In genomic region chr16:29774949-29775348, GRCm38 (mm10) we compare ENCODE assay signal across 15 mouse cellular contexts.
A peak's percentile ranks its signal among the peaks of the same experiment; 100 is the strongest.
DNase-seq lines count a peak whose midpoint lies in the region; ATAC-seq and TF ChIP-seq lines count a peak whose summit lies in the region.
"Had no signal": no experiment of that assay in that cellular context is flagged by ENCODE, and none has a peak within 500 bp of the region (broad histone marks: within the 10 kb centered on the region; RNA-seq: fewer than 3 reads in every experiment).

No protein-coding gene starts in this region.

- peaks cover 13% of the 10 kb centered on the region for H3K27me3 ChIP-seq in heart, embryonic 12.5 days (replicated peaks)
- H3K27me3 ChIP-seq in lung, embryonic 15.5 days, result no peaks in the 10 kb centered on the region
- H3K27me3 ChIP-seq in embryonic facial prominence, embryonic 10.5 days (replicated peaks; ENCODE audit: low read depth, poor library complexity, severe bottlenecking), result peaks cover 5% of the 10 kb centered on the region; the same call in 1 of the 2 replicates
- H3K27me3 ChIP-seq in stomach, embryonic 15.5 days (replicated peaks), result no peaks in the 10 kb centered on the region
- no peaks in the 10 kb centered on the region for H3K27me3 ChIP-seq in thymus, adult 2 months (ENCODE audit: control insufficient read depth, insufficient read depth, low read length)

- H3K4me2 ChIP-seq in heart, embryonic 12.5 days, result no peak overlapping the region
- no peak overlapping the region for H3K4me2 ChIP-seq in lung, embryonic 15.5 days
- no peak overlapping the region for H3K4me2 ChIP-seq in stomach, embryonic 15.5 days
- H3K4me2 ChIP-seq: heart, embryonic 15.5 days; liver, embryonic 12.5 days had no signal

- DNase-seq in heart, postnatal 10 days, result no peak
- DNase-seq in lung, adult 2 months, result no peak
- peak; percentile 52 for DNase-seq in embryonic facial prominence, embryonic 10.5 days (ENCODE audit: low spot score)
- no peak for DNase-seq in thymus, adult 2 months
- DNase-seq in left cerebral cortex, postnatal 4 days, result no peak
- DNase-seq: adrenal gland, postnatal 14 days; right cerebral cortex, postnatal 25 days; thymus, postnatal 4 days had no signal

- peak overlapping the region; percentile 47; the same call in 1 of the 2 replicates for H3K27ac ChIP-seq in heart, embryonic 12.5 days (ENCODE audit: poor library complexity, severe bottlenecking)
- H3K27ac ChIP-seq in lung, embryonic 15.5 days, result peak overlapping the region; percentile 59; the same call in 1 of the 2 replicates
- peak overlapping the region; percentile 65 for H3K27ac ChIP-seq in embryonic facial prominence, embryonic 10.5 days (replicated peaks)
- peak overlapping the region; percentile 68 for H3K27ac ChIP-seq in stomach, embryonic 15.5 days
- H3K27ac ChIP-seq in thymus, adult 2 months (ENCODE audit: control insufficient read depth, insufficient read depth, low read length), result no peak overlapping the region
- H3K27ac ChIP-seq: heart, embryonic 15.5 days; left cerebral cortex, adult 2 months; liver, embryonic 12.5 days had no signal

- ATAC-seq in heart, embryonic 12.5 days (ENCODE audit: insufficient number of reproducible peaks, low FRiP score), result no peak
- ATAC-seq in lung, embryonic 15.5 days (ENCODE audit: borderline replicate concordance, extremely low read depth, low FRiP score, low TSS enrichment), result peak; percentile 50; the same call in 1 of the 2 replicates
- ATAC-seq in stomach, embryonic 15.5 days (ENCODE audit: insufficient read depth, low FRiP score, low read depth), result peak; percentile 70
- ATAC-seq: liver, embryonic 12.5 days had no signal

- H3K36me3 ChIP-seq in heart, embryonic 12.5 days, result no peaks in the 10 kb centered on the region
- no peaks in the 10 kb centered on the region for H3K36me3 ChIP-seq in lung, embryonic 15.5 days
- no peaks in the 10 kb centered on the region for H3K36me3 ChIP-seq in embryonic facial prominence, embryonic 10.5 days (replicated peaks)
- H3K36me3 ChIP-seq in stomach, embryonic 15.5 days, result no peaks in the 10 kb centered on the region
- H3K36me3 ChIP-seq in thymus, adult 2 months (ENCODE audit: control insufficient read depth, insufficient read depth, low read length), result no peaks in the 10 kb centered on the region
- H3K36me3 ChIP-seq: heart, embryonic 15.5 days; liver, embryonic 12.5 days had no signal

- no peak for TF ChIP-seq POLR2A in lung, adult 2 months (IDR thresholded peaks at IDR 0.05; ENCODE audit: borderline replicate concordance, extremely low read depth, low read depth, low read length)
- TF ChIP-seq POLR2A in thymus, adult 2 months (IDR thresholded peaks at IDR 0.05; ENCODE audit: control insufficient read depth, extremely low read depth, insufficient read depth, low read length, poor library complexity), result no peak

- H3K9me3 ChIP-seq in heart, embryonic 12.5 days (replicated peaks), result no peaks in the 10 kb centered on the region
- no peaks in the 10 kb centered on the region for H3K9me3 ChIP-seq in lung, embryonic 15.5 days
- no peaks in the 10 kb centered on the region for H3K9me3 ChIP-seq in embryonic facial prominence, embryonic 10.5 days
- H3K9me3 ChIP-seq in stomach, embryonic 15.5 days, result no peaks in the 10 kb centered on the region
- H3K9me3 ChIP-seq: heart, embryonic 15.5 days; liver, embryonic 12.5 days had no signal

- no peak for TF ChIP-seq CTCF in lung, adult 2 months (IDR thresholded peaks at IDR 0.05; ENCODE audit: insufficient read depth, low read length)
- no peak for TF ChIP-seq CTCF in thymus, adult 2 months (IDR thresholded peaks at IDR 0.05; ENCODE audit: borderline replicate concordance, control insufficient read depth, extremely low read depth, insufficient read depth, low read length, poor library complexity)

- H3K4me3 ChIP-seq in heart, embryonic 12.5 days, result no peak overlapping the region
- no peak overlapping the region for H3K4me3 ChIP-seq in lung, embryonic 15.5 days
- no peak overlapping the region for H3K4me3 ChIP-seq in lung, adult 2 months (replicated peaks; ENCODE audit: extremely low read depth, low read depth, low read length)
- H3K4me3 ChIP-seq in embryonic facial prominence, embryonic 10.5 days, result no peak overlapping the region
- H3K4me3 ChIP-seq in stomach, embryonic 15.5 days (replicated peaks), result no peak overlapping the region
- H3K4me3 ChIP-seq in thymus, adult 2 months (ENCODE audit: control insufficient read depth, insufficient read depth, low read length), result no peak overlapping the region
- H3K4me3 ChIP-seq: heart, embryonic 15.5 days; left cerebral cortex, adult 2 months; liver, embryonic 12.5 days; myocyte had no signal

- 17% methylated on average over 2 of the region's 2 CpGs for WGBS in heart, embryonic 12.5 days
- 17% methylated on average over 2 of the region's 2 CpGs for WGBS in lung, embryonic 15.5 days
- WGBS in lung, adult 2 months, result 57% methylated on average over 2 of the region's 2 CpGs
- 23% methylated on average over 2 of the region's 2 CpGs for WGBS in embryonic facial prominence, embryonic 10.5 days
- 30% methylated on average over 2 of the region's 2 CpGs for WGBS in stomach, embryonic 15.5 days
- 87% methylated on average over 2 of the region's 2 CpGs for WGBS in thymus, adult 2 months

- H3K4me1 ChIP-seq in heart, embryonic 12.5 days (replicated peaks), result peaks cover 41% of the 10 kb centered on the region
- peaks cover 43% of the 10 kb centered on the region for H3K4me1 ChIP-seq in lung, embryonic 15.5 days
- no peaks in the 10 kb centered on the region for H3K4me1 ChIP-seq in lung, adult 2 months (ENCODE audit: control insufficient read depth, insufficient read depth, low read length)
- H3K4me1 ChIP-seq in embryonic facial prominence, embryonic 10.5 days, result peaks cover 55% of the 10 kb centered on the region
- peaks cover 30% of the 10 kb centered on the region for H3K4me1 ChIP-seq in stomach, embryonic 15.5 days
- H3K4me1 ChIP-seq in thymus, adult 2 months (replicated peaks; ENCODE audit: control insufficient read depth, insufficient read depth, low read length), result peaks cover 6% of the 10 kb centered on the region; the same call in 1 of the 2 replicates

- intact Hi-C loops in heart, postnatal 10 days (cut with DNase I), result no loop called here
- intact Hi-C loops in left cerebral cortex, postnatal 4 days (cut with DNase I), result no loop called here

- H3K9ac ChIP-seq in heart, embryonic 12.5 days, result no peak overlapping the region
- no peak overlapping the region for H3K9ac ChIP-seq in lung, embryonic 15.5 days
- no peak overlapping the region for H3K9ac ChIP-seq in stomach, embryonic 15.5 days
- H3K9ac ChIP-seq: heart, embryonic 15.5 days; liver, embryonic 12.5 days had no signal
